Mouse (Mus musculus) brain, adult 10 weeks (tissue): ENCODE results near the gene Gabrr1. TPM values are rescaled to one million over a fixed set of nuclear protein-coding genes. Genes with fewer than 3 reads are reported as not detected.

ENCODE experiments used
- polyA plus RNA-seq: library from polyadenylated mRNA; stranded (reverse); fragments of 350-450 nt; fragmentation: Illumina TruSeq; extraction: RNeasy Lipid Tissue Mini Kit (QIAGEN cat#74804); gene quantifications from one replicate; pipeline ENCODE4 v1.2.3, GENCODE M21; 2015; ENCODE audit warnings: low read depth, low replicate concordance

Gene Gabrr1
- 0.25 TPM for polyA plus RNA-seq

GRCm38 (mm10) chr4:33132221-33132620 lies at the start of gene Gabrr1:
Gabrr1 (plus strand) TSS chr4:33132521.

GRCm38 (mm10) chr4:33189735-33190036 lies 57.4 kb downstream of the Gabrr1 start, which contains the start of gene Pm20d2:
Pm20d2 (minus strand) TSS chr4:33189737.

GRCm38 (mm10) chr4:33208881-33209841 lies 76.8 kb downstream of the Gabrr1 start, which contains the start of gene Srsf12:
Srsf12 (plus strand) TSS chr4:33208991.

Other genes with a start within 250 kb of the Gabrr1 start
- gene Ankrd6, start 181.7 kb upstream of the Gabrr1 start, polyA plus RNA-seq, result 26.4 TPM
- 67.9 TPM for gene Rragd, start 149.5 kb upstream of the Gabrr1 start, polyA plus RNA-seq
- 82.0 TPM for gene Ube2j1, start 101.1 kb upstream of the Gabrr1 start, polyA plus RNA-seq
- gene Gabrr2, start 69.5 kb upstream of the Gabrr1 start, polyA plus RNA-seq, result 1.3 TPM
- gene Pm20d2, start 57.2 kb downstream of the Gabrr1 start, polyA plus RNA-seq, result 3.9 TPM
- gene Srsf12, start 76.5 kb downstream of the Gabrr1 start, polyA plus RNA-seq, result 22.6 TPM
- 43.4 TPM for gene Pnrc1, start 157.6 kb downstream of the Gabrr1 start, polyA plus RNA-seq
- gene Rngtt, start 177.8 kb downstream of the Gabrr1 start, polyA plus RNA-seq, result 18.6 TPM